Mouse (Mus musculus): Measurements from ENCODE around the gene Cog1. TPM values are rescaled to one million over a fixed set of nuclear protein-coding genes. Genes with fewer than 3 reads are reported as not detected.
A peak's percentile ranks its signal among the peaks of the same experiment; 100 is the strongest.
"Not testable (repeated sequence)": the region's sequence is repeated elsewhere in the genome, so short reads cannot be mapped to it uniquely, and the experiment has no call there.

Cog1 gene
- total and polyA plus RNA-seq, 2 experiments from 2014 or later, result 30.6 to 63.8 TPM

DNA sequence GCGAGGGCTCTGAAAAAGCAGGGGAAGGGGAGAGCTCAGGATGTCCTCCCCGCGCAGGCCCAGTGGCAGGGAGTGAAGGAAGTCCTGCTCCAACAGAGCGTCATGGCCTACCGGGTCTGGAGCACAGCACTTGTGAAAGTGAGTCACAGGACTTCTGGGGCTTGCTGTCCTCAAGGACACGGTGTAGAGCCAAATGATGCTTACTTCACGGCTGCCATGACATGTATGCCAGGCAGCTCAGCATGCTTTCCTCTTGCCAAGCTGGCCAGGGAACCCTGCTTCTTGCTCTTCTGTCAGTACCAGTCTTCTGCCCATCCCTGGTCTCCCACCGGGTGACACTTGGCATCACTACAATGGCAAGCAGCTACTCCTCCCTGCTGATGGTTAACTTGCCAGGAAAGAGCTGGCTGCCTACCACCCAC lies 7.6 kb downstream of the Cog1 start:
- peak; percentile 62 for ATAC-seq
- H3K9me3 ChIP-seq (ENCODE audit: low read length), result no peaks in the 10 kb centered on the region
- no peak overlapping the region for H3K4me2 ChIP-seq (ENCODE audit: low read depth, low read length)
- H3K4me3 ChIP-seq (ENCODE audit: low read length), result no peak overlapping the region
- no peak for TF ChIP-seq CTCF (IDR thresholded peaks at IDR 0.05; ENCODE audit: low read depth)
- peaks cover 80% of the 10 kb centered on the region for H3K36me3 ChIP-seq (ENCODE audit: insufficient read depth, low read length)
- peak; percentile 81 for DNase-seq (ENCODE audit: low spot score)
- H3K27ac ChIP-seq, result peak overlapping the region; percentile 58; the same call in 1 of the 2 replicates
- no peak overlapping the region for H3K9ac ChIP-seq (replicated peaks; ENCODE audit: low read length)
- WGBS, result 47% methylated on average over 8 of the region's 8 CpGs
- peaks cover 7% of the 10 kb centered on the region for H3K4me1 ChIP-seq (ENCODE audit: insufficient read depth, low read length)
- H3K27me3 ChIP-seq (ENCODE audit: insufficient read depth, low read length), result no peaks in the 10 kb centered on the region

DNA sequence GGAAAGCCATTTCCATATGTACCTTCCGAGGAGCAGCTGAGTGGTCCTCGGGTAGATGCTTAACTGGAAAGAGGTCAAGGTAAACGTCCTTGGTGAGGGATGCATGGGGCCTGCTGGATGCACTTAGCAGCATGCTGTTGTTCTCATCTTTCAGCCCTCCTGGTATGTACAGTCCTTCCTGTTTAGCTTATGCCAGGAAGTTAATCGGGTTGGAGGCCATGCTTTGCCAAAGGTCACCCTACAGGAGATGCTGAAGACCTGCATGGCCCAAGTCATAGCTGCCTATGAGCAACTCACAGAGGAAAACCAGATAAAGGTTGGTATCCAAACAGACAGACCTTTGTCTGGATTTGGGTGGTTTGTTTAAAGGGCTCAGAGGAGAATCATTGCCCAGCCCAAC lies 8.3 kb downstream of the Cog1 start:
- WGBS, result 54% methylated on average over 4 of the region's 4 CpGs
- H3K4me2 ChIP-seq (ENCODE audit: low read depth, low read length), result no peak overlapping the region
- ATAC-seq, result no peak

DNA sequence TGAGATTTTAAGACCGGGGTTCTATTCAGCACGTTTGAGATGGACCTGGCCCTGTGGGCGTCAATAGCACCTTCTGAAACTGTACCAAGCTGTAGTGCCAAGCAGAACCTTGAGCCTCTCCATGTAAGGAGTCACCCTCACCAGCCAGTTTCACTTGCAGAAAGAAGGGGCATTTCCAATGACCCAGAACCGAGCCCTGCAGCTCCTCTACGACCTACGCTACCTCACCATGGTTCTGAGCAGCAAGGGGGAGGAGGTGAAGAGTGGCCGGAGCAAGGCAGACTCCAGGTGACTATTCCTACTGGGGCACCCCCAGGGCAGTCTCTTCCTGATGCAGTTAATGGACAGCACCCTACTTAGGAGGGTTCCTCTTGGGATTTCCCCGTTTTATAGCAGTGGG lies 9.3 kb downstream of the Cog1 start:
- Histone ChIP-seq H3K27me3 (ENCODE audit: insufficient read depth, low read length) (no peaks in the 10 kb centered on the region), H3K4me1 (ENCODE audit: insufficient read depth, low read length) (peaks cover 7% of the 10 kb centered on the region), H3K36me3 (ENCODE audit: insufficient read depth, low read length) (peaks cover 74% of the 10 kb centered on the region), H3K4me2 (ENCODE audit: low read depth, low read length) (no peak overlapping the region), H3K27ac (no peak overlapping the region), H3K9ac (replicated peaks; ENCODE audit: low read length) (no peak overlapping the region), H3K9me3 (ENCODE audit: low read length) (no peaks in the 10 kb centered on the region), H3K4me3 (ENCODE audit: low read length) (no peak overlapping the region)
- no peak for TF ChIP-seq CTCF (IDR thresholded peaks at IDR 0.05; ENCODE audit: low read depth)
- 90% methylated on average over 8 of the region's 8 CpGs for WGBS
- DNase-seq (ENCODE audit: low spot score), result no peak
- no peak for ATAC-seq

More for the DNA sequence above, 8.3 kb downstream of the Cog1 start:
- Histone ChIP-seq H3K27ac (no peak overlapping the region; the same call in 1 of the 2 replicates), H3K27me3 (ENCODE audit: insufficient read depth, low read length) (no peaks in the 10 kb centered on the region), H3K4me3 (ENCODE audit: low read length) (no peak overlapping the region), H3K9me3 (ENCODE audit: low read length) (no peaks in the 10 kb centered on the region), H3K36me3 (ENCODE audit: insufficient read depth, low read length) (peaks cover 82% of the 10 kb centered on the region), H3K9ac (replicated peaks; ENCODE audit: low read length) (no peak overlapping the region), H3K4me1 (ENCODE audit: insufficient read depth, low read length) (peaks cover 7% of the 10 kb centered on the region)
- no peak for TF ChIP-seq CTCF (IDR thresholded peaks at IDR 0.05; ENCODE audit: low read depth)
- DNase-seq (ENCODE audit: low spot score), result no peak

DNA sequence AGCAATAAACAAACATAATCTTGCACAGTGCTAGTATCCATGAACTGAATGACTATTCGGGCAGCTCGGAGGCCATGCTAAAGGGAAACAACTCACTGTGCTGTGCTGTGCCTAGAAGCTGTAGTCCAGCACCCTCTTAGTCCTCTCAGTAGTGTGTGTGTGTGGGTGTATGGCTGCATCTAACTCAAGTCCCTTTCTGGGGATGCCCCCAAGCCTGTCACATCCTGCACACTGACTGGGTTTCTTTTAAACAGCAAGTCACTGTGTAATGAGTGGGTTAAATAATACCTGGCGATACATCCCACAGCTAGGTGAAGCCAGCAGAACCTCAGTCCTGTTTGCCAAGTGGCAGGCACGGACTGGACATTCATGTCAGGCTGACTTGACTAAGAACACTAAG lies 9.8 kb downstream of the Cog1 start:
- DNase-seq (ENCODE audit: low spot score), result no peak
- ATAC-seq, result no peak
- 88% methylated on average over 4 of the region's 4 CpGs for WGBS

DNA sequence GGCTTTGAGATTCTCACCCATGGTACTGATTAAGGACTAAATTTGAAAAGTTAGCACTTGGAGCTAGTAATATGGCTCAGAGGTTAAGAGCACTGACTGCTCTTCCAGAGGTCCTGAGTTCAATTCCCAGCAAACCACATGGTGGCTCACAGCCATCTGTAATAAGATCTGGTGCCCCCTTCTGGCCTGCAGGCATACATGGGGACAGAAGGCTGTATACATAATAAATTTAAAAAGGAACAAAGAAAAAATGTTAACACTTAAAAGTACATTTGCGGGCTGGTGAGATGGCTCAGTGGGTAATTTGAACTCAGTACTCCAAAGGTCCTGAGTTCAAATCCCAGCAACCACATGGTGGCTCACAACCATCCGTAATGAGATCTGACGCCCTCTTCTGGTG lies 11.2 kb downstream of the Cog1 start:
- peak; percentile 26; the same call in 1 of the 2 replicates for TF ChIP-seq CTCF (IDR thresholded peaks at IDR 0.05; ENCODE audit: low read depth)
- not testable (repeated sequence) for H3K4me3 ChIP-seq (ENCODE audit: low read length)
- 100% methylated on average over 3 of the region's 3 CpGs for WGBS

More for the DNA sequence above, 9.8 kb downstream of the Cog1 start:
- peaks cover 7% of the 10 kb centered on the region for H3K4me1 ChIP-seq (ENCODE audit: insufficient read depth, low read length)
- H3K9ac ChIP-seq (replicated peaks; ENCODE audit: low read length), result no peak overlapping the region
- TF ChIP-seq CTCF (IDR thresholded peaks at IDR 0.05; ENCODE audit: low read depth), result no peak
- H3K9me3 ChIP-seq (ENCODE audit: low read length), result no peaks in the 10 kb centered on the region
- no peak overlapping the region for H3K27ac ChIP-seq
- H3K4me3 ChIP-seq (ENCODE audit: low read length), result no peak overlapping the region
- no peaks in the 10 kb centered on the region for H3K27me3 ChIP-seq (ENCODE audit: insufficient read depth, low read length)
- H3K36me3 ChIP-seq (ENCODE audit: insufficient read depth, low read length), result peaks cover 74% of the 10 kb centered on the region
- no peak overlapping the region for H3K4me2 ChIP-seq (ENCODE audit: low read depth, low read length)

DNA sequence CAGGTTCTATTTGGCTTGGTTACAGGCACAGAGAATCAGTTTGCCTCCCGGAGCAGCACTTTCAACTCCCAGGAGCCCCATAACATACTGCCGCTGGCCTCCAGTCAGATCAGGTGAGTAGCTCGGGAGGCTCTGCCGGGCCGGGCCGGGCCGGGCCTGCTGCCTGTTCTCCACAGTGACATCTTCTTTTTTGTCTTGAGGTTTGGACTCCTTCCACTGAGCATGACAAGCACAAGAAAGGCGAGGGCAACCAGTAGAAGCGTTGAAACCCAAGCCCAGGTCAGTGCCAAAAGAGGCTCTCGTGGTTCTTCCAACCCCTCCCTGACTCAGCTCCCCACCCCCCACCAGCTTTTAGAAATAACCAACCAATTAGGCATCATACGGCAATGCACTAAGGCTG lies 12.0 kb downstream of the Cog1 start:
- Histone ChIP-seq H3K4me1 (ENCODE audit: insufficient read depth, low read length) (peaks cover 7% of the 10 kb centered on the region), H3K36me3 (ENCODE audit: insufficient read depth, low read length) (peaks cover 54% of the 10 kb centered on the region), H3K9me3 (ENCODE audit: low read length) (no peaks in the 10 kb centered on the region), H3K9ac (replicated peaks; ENCODE audit: low read length) (no peak overlapping the region), H3K27ac (no peak overlapping the region), H3K27me3 (ENCODE audit: insufficient read depth, low read length) (no peaks in the 10 kb centered on the region), H3K4me2 (ENCODE audit: low read depth, low read length) (no peak overlapping the region), H3K4me3 (ENCODE audit: low read length) (no peak overlapping the region)
- DNase-seq (ENCODE audit: low spot score), result no peak
- WGBS, result 74% methylated on average over 11 of the region's 11 CpGs
- ATAC-seq, result no peak
- no peak for TF ChIP-seq CTCF (IDR thresholded peaks at IDR 0.05; ENCODE audit: low read depth)

More for the DNA sequence above, 11.2 kb downstream of the Cog1 start:
- H3K9me3 ChIP-seq (ENCODE audit: low read length); ATAC-seq; H3K27ac ChIP-seq; DNase-seq (ENCODE audit: low spot score); H3K27me3 ChIP-seq (ENCODE audit: insufficient read depth, low read length); H3K4me2 ChIP-seq (ENCODE audit: low read depth, low read length); H3K4me1 ChIP-seq (ENCODE audit: insufficient read depth, low read length); H3K9ac ChIP-seq (replicated peaks; ENCODE audit: low read length): not testable (repeated sequence)
- H3K36me3 ChIP-seq (ENCODE audit: insufficient read depth, low read length), result peaks cover 60% of the 10 kb centered on the region

DNA sequence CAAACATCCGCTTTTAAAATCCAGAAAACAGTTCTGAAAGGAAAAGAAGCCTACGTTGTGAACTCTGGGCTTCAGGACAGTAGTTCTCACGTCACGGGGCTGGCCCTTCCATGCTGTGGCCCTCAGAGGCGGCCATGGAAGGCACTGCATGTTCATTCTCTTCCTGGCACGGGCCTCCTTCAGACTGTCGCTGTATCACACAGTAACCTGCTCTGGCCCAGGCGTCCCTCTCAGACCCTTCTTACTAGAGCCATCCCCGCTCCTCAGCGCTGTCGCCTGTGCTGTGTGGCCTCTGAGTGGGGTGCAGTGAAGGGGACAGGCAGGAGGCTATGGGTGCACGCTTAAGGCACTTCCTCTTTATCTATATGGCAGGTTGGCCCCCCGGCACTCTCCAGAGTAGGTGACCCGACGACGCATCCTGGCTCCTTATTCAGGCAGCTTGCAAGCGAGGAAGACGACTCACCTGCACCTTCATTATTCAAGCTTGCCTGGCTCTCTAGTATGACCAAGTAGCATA lies 12.9 kb downstream of the Cog1 start:
- no peak overlapping the region for H3K4me2 ChIP-seq (ENCODE audit: low read depth, low read length)
- 92% methylated on average over 18 of the region's 18 CpGs for WGBS
- no peaks in the 10 kb centered on the region for H3K9me3 ChIP-seq (ENCODE audit: low read length)
- no peak for DNase-seq (ENCODE audit: low spot score)
- TF ChIP-seq CTCF (IDR thresholded peaks at IDR 0.05; ENCODE audit: low read depth), result no peak
- peaks cover 10% of the 10 kb centered on the region for H3K4me1 ChIP-seq (ENCODE audit: insufficient read depth, low read length)
- no peak overlapping the region for H3K4me3 ChIP-seq (ENCODE audit: low read length)
- H3K27ac ChIP-seq, result no peak overlapping the region
- H3K27me3 ChIP-seq (ENCODE audit: insufficient read depth, low read length), result no peaks in the 10 kb centered on the region
- ATAC-seq, result no peak
- H3K9ac ChIP-seq (replicated peaks; ENCODE audit: low read length), result no peak overlapping the region
- H3K36me3 ChIP-seq (ENCODE audit: insufficient read depth, low read length), result peaks cover 47% of the 10 kb centered on the region

All from hindbrain, postnatal 0 days (tissue).